Mouse (Mus musculus) heart, adult 2 months (tissue): ENCODE data around the gene Zfp382.

Experiments
- CTCF ChIP-seq: fragments of 200-600 bp; IDR thresholded peaks from 2 replicates; pipeline ENCODE4 v1.8.1; 2022; ENCODE audit warnings: antibody characterized with exemption, mild to moderate bottlenecking, moderate library complexity
- EP300 ChIP-seq: fragments of 200-500 bp; IDR thresholded peaks from 2 replicates; pipeline ENCODE4 v1.6.1; 2011; ENCODE audit warnings: low read depth, low read length, control low read depth; ENCODE audit not compliant: insufficient read depth
- POLR2A ChIP-seq: fragments of 200-500 bp; IDR thresholded peaks from 2 replicates; pipeline ENCODE4 v1.6.1; 2011; ENCODE audit warnings: mild to moderate bottlenecking, low read depth, low read length, control low read depth; ENCODE audit not compliant: insufficient read depth

- TF ChIP-seq CTCF (no peak), POLR2A (no peak), EP300 (no peak)
These were observed 47.3 kb downstream of the Zfp382 start for GRCm38 (mm10) chr7:30168914-30169582.
